Mouse (Mus musculus): Measurements from ENCODE around the gene Oaz1. TPM values are rescaled to one million over a fixed set of nuclear protein-coding genes. Genes with fewer than 3 reads are reported as not detected.
"Not testable (repeated sequence)": the region's sequence is repeated elsewhere in the genome, so short reads cannot be mapped to it uniquely, and the experiment has no call there.

Oaz1 gene
- total RNA-seq, 2 experiments from 2014 or later = 484 to 486 TPM

DNA sequence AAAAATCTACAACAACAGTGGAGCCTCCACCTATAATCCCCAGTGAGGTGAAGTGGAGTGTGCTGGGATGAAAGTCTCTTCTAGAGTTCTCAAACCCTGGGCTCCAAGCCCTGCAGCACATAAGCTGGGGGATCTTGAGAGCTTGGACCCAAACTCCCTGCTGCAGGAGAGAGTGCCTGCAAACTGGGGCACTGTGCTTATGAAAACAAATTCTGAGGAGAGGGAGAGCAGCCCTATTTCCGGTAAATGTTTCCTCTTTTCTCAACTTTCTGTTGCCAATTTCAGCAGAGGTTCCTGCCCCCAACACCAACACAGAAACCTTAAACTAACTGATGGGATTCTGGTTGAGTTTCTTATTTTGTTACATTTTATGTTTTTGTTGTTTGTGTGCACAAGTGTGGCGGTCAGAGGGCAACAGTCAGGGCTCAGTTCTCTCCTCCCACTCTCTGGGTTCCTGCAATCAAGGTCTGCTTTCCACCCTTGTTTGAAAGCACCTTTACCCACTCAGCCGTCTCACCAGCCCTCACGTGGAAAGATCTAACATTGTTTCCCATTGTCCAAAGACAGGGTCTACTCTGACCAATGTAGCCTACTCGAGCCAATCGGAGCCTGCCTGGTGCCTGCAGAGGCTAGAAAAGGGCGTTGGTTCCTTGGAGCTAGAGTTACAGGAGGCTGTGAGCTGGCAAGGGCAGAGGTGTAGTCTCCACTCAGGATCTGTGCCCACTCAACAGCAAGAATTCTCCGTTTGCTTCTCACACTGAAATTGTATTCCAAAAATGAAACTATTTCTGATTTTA is 2.4 kb upstream of the Oaz1 start:
- no peak for DNase-seq

- DNase-seq = no peak
Observed at GRCm38 (mm10) chr10:80824827-80825226, 1.6 kb upstream of the Oaz1 start.

DNA sequence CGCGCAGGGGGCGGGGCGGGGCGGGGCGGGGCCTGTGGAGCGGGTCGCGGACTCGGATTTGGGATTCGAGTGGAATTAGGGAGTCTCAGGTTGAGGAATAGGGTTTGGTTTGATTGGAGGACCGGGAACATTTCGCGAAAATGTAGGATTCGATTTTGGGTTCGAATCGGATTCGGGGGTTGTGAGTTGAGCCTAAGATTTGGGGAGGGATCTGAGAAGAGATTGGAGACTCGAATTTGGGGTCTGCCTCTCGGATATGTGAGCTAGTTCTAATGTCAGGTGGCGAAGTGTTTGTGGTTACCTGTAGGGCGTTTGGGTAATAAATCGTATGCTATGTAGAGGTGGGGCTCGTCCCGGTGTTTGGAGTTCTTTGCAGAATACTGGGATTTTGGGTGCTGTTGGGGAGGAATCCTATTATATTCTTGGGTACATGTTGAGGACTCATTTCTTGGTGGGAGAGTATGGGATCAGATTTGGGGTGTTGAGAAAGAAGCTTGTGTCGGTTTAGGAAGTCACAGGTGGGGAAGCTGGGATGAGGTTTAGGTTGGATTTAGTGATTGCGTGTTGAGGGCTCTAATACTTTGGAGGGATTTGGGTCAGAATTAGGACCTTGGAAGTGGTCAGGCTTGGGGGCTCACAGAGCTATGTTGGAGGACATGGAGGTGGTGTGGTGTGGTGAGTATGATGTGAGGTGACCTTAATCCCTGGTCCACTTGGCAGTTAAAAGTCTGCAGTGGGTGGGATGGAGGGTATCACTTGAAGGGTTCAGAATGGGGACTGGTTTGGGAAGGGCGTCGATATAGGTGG is 810 bp downstream of the Oaz1 start:
- no peak for DNase-seq

DNA sequence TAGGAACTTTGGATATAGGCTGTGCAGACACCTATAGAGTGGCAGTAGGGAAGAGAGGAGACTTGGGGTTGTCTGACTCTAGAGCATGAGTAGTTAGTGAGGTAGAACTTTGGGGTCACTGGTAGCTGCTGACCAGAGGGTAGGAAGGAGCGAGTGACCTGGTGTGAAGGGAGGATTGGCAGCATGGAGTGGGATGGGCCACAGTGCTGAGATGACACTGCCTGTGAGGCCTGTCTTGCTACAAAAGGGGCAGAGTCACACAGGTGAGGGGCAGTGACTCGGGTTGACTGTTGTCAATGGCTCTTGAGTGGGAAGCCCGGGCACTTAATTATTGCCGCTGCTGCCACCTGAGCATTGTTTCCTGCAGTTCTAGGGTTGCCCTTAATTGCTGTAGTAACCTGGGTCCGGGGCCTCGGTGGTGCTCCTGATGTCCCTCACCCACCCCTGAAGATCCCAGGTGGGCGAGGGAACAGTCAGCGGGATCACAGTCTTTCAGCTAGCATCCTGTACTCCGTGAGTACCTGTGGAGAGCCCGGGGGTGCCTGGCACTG is 1.5 kb downstream of the Oaz1 start:
- DNase-seq = no peak

- DNase-seq = not testable (repeated sequence)
Observed at GRCm38 (mm10) chr10:80828587-80828986, 2.1 kb downstream of the Oaz1 start.

GRCm38 (mm10) chr10:80829359-80830278 is 3.2 kb downstream of the Oaz1 start:
- DNase-seq = no peak

- no peak for DNase-seq
Observed at GRCm38 (mm10) chr10:80831136-80831535, 4.7 kb downstream of the Oaz1 start.

DNA sequence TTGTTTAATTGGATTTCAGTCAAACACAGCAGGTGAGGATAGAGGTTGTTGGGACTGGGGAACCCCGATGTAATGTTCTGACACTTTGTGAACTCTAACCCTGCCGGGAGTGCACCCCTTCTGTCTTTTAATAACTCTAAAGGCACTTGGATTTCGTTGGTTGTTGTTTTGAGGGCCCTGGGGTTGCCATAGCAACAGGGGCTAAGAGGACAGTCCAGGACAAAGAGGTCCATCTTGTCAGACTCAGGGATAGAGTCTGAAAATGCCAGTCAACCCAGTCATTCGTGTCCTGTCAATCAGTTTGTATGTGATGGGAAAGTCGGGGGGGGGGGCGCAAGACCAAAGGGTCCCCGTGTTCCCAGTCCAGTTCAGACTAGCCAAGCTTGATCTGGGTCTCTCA is 6.4 kb downstream of the Oaz1 start:
- no peak for DNase-seq

GRCm38 (mm10) chr10:80835617-80836016 is 9.2 kb downstream of the Oaz1 start:
- no peak for DNase-seq

DNA sequence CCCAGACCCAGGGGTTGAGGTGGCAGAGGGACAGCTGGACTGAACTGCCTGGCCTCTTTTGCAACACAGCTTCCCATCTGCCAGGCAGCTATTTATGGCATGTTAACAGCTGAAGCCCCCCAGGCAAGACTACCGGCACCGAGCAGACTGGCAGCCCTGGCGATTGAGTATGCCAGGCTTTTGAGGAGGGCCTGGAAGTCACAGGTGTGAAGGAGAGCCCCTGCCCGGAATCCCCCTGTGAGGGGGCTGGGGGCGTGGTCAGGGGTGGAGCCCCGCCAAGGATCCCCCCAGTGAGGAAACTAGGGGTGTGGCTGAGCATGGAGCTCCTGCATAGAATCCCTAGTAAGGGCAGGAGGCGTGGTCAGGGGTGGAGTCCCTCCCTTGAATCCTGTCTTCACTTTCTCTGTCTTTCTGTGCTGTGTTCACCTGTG is 10.5 kb downstream of the Oaz1 start:
- no peak for DNase-seq

GRCm38 (mm10) chr10:80837827-80838226 is 11.4 kb downstream of the Oaz1 start:
- no peak for DNase-seq

GRCm38 (mm10) chr10:80838346-80838912 is 12.0 kb downstream of the Oaz1 start:
- no peak for DNase-seq

DNA sequence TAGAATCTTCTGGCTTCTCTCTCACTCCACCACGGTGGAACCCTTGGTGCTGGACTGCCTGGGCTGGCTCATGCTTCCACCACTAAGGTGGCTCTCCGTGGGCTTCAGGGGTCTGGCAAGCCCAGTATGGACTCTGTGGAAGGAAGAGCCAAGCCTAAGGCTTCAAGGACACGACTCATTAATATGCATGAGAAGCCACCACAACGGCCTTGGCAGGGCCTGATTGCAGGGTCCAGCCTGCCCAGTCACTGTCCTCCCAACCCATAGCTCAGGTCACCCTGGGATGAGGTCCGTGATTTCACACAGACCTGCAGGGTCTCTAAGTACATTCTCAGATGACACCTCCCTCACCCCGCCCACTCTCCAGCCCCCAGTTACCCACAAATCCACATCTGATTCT is 13.4 kb downstream of the Oaz1 start:
- DNase-seq = no peak

DNA sequence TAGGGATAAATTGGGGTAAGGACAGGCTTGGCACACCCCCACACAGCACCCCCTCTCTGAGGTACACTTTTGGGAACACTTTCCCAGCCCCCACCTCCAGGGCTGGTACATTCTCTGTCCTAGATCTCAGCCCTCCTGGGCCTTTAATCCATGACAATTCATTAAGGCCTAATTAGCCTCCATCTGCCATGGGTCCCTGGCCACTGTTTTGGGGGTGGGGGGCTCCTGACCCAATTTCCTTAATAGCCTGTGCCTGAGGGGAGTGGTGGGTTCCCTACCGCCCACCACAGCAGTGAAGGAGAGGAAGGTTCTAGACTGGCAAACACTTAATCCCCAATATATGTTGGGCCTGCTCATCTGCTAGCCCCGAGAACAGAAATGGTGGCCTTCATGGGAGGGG is 15.2 kb downstream of the Oaz1 start:
- DNase-seq = no peak

DNA sequence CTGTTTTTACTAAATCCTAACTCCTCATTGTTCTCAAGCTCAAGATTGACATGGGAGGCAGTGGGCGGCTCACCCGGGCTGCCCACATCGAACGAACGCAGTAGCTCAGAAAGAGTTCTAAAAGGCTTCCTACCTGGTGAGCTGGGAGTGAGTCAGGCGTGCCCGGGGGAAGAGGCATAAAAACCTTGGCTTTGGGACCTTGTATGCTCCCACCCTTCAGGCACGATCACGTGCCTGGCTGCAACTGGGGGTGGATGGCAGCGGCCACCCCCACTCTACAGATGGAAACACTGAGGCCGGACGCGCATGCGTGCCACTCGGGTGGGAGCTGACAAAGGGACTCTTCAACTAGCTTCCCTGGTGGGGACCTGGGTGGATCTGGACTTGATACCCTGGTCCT is 15.9 kb downstream of the Oaz1 start:
- DNase-seq = peak in 1 of 2 experiments; percentile 54

DNA sequence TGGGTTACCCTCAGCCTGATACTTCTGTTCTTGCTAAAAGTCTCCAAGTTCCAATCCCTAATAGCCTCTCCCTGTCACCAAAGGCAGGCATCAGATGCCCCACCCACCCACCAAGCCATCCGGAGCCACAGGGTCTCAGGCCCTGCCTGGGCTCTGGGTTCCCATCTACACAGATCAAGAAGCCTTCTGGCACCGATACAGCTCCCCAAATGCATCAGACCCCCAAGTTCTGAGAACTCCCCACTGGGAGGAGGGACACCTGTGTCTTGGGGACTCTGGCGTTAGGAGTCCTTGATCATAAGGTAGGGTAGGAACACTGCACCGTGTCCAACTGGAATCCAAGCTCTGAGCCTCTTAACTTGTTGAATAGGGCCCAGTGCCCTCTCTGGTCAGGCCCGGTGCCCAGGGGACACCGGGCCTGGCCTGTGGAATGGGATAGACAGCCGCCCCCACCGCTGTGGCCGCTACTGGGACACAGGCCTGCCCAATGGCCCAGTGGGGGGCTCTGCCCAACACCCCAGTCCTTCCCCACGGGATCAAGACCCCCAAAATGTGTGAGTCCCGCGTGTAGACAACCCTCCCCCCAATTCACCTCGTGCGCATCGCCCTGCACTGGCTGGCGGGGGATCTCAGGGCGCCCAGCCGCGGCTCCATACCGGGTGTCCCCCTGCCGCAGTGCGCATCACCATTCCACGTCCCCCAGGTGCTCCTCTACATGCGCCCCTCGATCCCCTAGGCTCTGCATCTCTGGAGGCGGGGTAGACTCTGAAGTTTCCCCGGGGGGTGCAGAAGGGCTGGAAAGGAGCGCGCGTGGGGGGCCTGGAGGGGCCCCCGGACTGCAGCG is 16.9 kb downstream of the Oaz1 start:
- no peak for DNase-seq

GRCm38 (mm10) chr10:80843931-80844547 is 17.6 kb downstream of the Oaz1 start, which contains the start of gene Lingo3:
Gene Lingo3, minus strand, starts transcription at chr10:80844039.
- DNase-seq = peak; percentile 62 to 69

DNA sequence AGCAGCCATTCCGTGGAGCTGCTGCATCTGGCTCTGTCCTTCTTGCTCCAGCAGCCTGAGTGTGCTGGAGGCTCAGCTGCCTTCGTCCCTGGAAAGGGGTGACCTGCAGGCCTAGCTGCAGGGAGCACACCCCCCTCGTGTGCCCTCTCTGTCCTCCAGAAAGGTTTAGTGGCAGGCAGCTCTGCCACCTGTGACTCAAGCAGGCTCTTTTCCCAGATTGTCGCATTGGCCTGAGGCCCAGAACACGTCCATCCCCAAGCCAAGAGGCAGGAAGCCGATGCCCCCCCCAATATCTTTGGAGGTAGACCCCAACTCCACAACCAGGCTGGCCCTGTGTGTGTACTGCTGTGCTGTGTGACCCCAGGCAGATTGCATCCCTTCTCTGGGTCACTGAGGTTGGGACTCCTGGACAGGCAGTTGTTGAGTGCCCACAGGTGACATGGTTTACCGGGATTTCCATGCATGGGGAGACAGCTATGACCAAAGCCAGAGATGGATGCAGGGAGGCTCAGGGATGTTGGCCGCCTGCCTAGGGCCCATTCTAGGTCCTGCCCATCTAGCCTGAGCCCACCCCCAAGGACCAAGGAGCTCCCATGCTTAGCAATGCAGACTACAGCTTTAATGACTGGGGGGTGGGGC is 18.7 kb downstream of the Oaz1 start:
- DNase-seq = no peak

DNA sequence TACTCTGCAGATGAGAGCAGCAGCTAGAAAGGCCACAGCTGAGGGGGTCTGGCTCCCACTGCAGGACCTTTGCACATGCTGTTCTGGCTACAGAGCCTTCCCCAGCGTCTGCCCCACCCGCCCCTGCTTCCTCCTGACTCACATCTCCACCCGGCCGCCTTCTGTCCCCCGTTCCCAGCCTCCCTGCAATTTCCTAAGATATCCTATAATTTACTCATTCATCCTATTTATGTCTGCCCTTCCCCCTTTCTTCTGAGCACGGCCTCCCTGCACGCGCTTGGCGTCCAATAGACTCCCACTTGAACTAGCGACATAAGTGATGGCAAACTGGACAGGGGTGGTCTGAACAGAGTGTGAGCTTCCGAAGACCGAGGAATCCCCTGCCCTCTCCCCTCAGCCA is 19.3 kb downstream of the Oaz1 start:
- no peak for DNase-seq

DNA sequence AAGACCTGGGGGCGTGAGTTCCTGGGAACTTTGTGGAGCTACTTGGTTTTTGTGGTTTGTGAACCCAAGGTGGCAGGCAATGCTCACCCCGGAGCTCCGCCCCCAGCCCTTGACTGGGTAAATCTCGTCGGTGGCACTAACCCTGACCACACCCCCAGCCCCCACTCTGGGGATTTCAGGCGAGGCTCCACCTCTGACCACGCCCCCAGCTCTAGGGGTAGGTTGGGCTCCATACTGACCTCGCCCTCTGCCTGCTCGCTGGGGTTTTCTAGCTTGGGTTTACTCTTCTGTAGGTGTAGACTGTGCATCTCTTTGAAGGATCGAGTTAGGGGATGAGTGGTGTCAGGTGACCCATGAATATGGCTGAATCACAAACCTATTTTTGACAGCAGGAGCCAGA is 22.1 kb downstream of the Oaz1 start:
- no peak for DNase-seq
